Mouse (Mus musculus) urinary bladder, postnatal 25 days (tissue): ENCODE results near the gene Gpd2.

ENCODE experiments used
- DNase-seq: peaks from one replicate; pipeline ENCODE4 v3.0.0; 2022; ENCODE audit warnings: low spot score

Gpd2 gene

DNA sequence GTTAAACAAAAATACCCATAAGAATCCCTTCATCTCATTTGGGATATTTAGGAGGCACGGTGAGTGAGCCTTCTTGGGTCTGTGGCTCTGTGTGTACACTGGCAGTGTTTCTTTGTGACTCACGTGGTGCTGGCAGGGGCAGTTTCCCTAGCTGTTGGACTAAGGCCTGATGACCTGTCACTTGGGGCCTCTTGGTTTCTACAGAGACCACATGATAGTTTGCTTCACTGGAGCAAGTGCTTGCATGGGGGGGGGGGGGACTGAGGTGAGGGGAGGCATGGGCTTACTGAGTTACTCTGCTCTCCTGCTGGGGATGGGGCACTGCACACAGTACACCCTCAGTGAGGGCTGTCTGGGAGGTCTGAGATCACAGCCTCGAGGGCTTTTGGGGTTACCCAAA is 64.1 kb downstream of the Gpd2 start:
- DNase-seq, result no peak

- no peak for DNase-seq
Observed at GRCm38 (mm10) chr2:57304212-57304611, 66.8 kb downstream of the Gpd2 start.

- no peak for DNase-seq
Observed at GRCm38 (mm10) chr2:57312268-57312797, 74.9 kb downstream of the Gpd2 start.

GRCm38 (mm10) chr2:57316055-57316454 is 78.6 kb downstream of the Gpd2 start:
- peak; percentile 19 for DNase-seq

DNA sequence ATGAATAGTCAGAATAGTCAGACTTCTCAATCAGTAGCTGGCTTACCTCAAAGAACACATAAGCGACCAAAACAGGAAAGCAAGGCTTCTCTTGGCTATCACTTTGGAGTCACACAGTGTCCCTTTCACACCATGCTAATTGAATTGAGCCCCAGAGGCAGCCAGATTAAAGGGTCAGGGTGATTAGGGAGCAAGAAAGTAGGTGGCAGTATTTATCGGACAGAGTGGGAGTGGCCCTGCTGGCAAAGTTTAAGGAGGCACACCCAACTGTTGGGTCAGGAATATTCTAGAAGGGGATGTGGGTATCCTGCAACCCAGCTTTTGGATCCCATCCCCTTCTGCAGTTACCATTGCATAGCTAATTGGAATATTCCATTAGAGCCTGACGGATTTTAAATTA is 80.9 kb downstream of the Gpd2 start:
- no peak for DNase-seq

- DNase-seq, result no peak
Observed at GRCm38 (mm10) chr2:57326091-57326490, 88.7 kb downstream of the Gpd2 start.

DNA sequence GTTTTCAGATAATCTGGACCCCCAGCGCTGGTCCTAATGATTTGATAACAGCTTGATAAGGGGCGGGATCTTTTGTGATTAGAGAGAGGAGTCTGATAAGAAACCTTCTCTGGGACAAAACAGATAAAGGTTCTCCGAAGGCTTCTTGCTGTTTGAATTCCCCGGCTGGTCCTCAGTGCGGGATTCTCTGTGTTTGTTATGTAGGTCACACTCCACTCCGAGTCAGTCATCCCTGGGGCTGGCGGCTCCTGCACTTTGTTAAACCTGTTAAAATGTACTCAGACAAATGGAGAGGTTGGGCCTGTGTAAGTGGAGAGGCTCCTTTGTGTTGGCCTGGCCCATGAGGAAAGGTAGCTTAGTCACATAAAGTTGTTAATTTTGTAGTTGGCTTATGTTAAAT is 91.9 kb downstream of the Gpd2 start:
- no peak for DNase-seq

DNA sequence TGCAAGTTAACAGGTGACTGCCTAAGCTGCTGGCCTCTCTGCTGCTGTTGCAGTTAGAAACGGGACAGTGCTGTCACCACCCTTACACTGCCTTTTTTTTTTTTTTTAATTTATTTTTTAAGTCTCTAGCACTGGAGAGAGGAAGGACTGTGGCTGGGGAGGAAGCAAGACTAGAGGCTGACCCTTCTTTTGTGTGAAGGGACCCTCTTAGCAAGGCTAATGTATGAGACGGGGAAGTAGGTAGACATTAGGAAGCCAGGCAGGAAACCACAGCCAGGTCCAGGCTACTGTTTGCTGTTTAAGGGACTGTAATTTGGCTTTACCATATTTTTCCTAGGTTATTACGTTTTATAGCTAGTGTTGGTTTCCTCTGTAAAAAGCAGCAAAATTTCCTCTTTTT is 93.4 kb downstream of the Gpd2 start:
- no peak for DNase-seq

- DNase-seq, result no peak
Observed at GRCm38 (mm10) chr2:57331266-57331665, 93.8 kb downstream of the Gpd2 start.

DNA sequence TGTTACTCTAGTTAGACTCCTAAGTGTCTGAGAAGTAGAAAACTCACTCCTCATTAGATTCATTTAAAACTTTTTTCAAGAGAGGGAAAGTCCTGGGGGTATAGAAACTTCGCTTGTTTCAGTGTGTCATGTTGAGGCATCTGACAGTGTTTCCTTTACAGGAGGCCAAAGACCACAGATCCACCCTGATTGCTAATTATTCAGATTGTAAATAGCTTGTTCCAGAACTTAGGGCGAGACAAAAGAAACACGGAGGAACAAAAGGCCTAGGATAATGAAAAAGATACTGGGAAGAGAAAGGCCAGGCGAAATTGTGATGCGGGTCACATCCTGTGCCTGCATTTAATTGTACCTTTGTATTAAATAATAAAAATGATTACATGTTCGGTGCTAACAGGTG is 96.0 kb downstream of the Gpd2 start:
- no peak for DNase-seq

DNA sequence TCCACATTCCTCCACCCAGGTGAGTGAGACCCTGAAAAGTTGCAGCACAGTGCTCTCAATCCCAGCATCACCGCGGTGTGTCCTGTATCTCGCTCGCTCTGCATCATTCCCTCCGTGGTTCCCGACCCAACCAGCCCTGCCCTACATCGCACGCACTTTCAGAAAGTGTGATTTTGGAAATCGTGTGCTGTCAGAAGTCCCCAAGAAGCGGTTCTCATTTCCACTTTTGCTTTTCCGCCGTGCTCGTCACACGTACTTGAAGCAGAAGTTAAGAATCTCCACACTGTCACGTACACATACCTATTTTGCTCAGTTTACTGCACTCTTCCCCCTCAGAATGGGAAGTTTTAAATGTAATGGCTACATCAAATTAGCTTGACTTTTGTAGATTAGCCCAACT is 98.0 kb downstream of the Gpd2 start:
- DNase-seq, result no peak

DNA sequence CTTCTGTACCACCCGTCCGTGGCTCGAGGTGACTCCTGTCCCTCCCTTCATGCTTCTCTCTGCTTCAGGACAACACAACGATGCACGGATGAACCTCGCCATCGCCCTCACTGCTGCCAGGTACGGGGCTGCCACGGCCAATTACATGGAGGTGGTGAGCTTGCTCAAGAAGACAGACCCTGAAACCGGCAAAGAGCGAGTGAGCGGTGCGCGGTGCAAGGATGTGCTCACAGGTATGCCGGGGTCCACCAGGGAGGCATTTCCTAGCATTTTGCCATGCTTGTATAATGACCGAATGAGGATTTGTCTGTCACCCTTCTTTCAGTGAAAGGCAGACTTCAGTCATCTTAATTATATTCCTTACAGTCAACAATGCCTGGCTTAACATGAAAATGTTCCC is 101.3 kb downstream of the Gpd2 start:
- DNase-seq, result no peak

- no peak for DNase-seq
Observed at GRCm38 (mm10) chr2:57342910-57343309, 105.5 kb downstream of the Gpd2 start.

DNA sequence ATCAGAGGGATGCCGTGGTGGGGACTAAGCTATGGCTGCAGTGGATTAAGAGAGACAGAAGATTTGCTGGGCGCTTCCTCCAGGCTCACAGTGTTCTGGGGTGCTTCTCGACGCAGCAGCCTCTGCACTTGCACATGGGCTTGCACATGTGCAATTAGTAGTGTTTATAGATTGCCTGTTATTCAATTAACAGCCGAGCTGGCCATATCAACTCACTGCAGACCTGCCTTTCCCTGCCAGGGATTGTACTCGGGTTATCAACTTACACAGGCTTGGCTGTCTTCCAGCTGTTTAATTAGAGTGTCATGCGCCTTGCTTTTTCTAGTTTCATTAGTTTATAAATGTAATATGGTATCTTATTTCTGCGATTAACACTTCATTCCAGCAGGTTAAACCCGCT is 113.2 kb downstream of the Gpd2 start:
- no peak for DNase-seq

DNA sequence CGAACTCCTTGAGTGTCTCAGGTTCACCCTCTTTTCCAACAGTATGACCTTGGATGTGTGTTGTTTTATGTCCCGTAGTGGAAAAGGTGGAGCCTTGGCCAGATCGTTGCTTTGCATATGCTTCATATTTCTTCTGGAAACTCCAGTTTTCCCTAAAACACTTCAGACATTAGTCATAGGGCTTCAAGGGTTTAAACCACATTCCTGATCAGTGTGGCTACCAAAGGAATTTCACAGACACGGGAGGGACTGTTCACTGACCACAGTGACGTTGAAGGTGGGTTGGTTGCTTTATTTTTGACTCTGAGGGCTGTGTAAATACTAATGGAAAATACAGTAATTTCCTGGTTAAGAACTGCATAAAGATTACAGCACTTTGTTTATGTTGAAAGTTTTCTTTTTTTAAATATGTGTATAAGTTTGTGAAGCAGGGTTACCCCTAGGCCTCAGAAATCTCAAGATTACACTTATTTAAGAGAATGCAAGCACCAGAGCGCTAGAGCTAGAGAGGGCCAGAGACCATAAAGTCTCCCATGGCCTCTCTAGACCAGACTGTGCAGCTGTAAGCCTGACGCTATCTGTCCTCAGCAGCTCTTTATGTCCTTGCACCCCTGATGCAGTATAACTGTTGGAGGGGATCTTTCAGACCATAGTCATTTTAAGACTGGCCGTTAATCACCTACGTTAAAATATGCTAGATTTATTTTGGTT is 116.4 kb downstream of the Gpd2 start:
- DNase-seq, result no peak

- DNase-seq, result no peak
Observed at GRCm38 (mm10) chr2:57354848-57355247, 117.4 kb downstream of the Gpd2 start.

DNA sequence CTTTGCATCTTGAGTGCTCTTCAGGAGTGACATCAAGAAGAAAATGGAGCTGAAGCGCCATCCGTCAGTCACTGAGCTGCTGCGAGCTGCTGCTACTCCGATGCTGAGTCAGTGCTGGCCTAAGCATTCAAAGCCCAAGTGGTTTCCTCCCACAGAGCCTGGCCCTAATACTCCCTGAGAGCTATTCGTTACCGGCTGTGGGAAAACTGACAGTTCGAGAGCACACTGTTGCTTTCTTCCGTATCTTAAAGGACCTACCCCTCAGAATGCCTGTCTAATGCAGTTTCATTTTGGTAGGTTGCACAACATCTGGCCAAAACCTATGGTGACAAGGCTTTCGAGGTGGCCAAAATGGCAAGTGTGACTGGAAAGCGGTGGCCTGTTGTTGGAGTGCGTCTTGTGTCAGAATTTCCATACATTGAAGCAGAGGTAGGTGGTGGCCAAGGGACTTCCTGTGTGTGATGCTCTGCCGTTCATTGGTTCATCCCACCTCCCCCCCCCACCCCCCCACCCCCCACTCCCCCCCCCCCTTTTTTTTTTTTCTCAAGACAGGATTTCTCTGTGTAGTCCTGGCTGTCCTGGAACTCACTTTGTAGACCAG is 118.9 kb downstream of the Gpd2 start:
- DNase-seq, result no peak

GRCm38 (mm10) chr2:57362503-57362902 is 125.1 kb downstream of the Gpd2 start:
- no peak for DNase-seq

- no peak for DNase-seq
Observed at GRCm38 (mm10) chr2:57374647-57375046, 137.2 kb downstream of the Gpd2 start.

GRCm38 (mm10) chr2:57375138-57375837 is 137.9 kb downstream of the Gpd2 start:
- no peak for DNase-seq

DNA sequence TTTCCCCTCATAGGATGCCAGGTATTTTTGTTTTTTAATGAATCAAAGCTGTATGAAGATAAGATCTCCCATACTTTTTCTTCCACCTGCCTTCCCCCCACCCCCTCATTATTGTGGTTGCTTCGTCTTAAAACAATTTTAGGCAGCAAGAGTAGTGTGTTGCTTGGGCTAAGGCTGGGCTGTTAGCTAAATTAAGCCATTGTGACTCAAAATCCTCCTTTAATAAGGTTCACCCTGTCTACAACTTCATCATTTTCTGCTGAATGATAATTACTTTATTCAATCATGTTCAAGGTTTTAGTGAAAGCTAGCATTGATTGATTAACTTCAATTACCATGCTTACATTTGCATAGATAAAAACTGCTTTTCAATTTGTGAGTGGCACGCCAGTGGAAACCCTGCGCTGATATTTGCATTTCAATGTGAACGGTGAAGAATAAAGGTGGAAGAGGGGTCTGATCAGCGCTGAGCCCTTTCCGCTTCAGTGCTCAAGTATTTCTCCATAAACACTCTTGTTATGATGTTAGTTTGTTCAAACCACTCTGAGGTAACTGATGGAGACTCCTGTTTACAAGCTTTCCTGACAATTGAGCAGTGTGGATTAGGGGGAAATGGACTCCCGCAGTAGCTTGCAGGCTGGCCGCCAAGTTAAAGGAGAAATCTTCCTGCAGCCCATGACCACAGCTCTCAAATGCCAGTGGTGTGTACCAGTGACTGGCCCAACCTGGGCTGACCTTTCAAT is 140.9 kb downstream of the Gpd2 start:
- DNase-seq, result no peak

- no peak for DNase-seq
Observed at GRCm38 (mm10) chr2:57384625-57385024, 147.2 kb downstream of the Gpd2 start.

GRCm38 (mm10) chr2:57387816-57388215 is 150.4 kb downstream of the Gpd2 start:
- DNase-seq, result no peak
